In the genomic region with DNA sequence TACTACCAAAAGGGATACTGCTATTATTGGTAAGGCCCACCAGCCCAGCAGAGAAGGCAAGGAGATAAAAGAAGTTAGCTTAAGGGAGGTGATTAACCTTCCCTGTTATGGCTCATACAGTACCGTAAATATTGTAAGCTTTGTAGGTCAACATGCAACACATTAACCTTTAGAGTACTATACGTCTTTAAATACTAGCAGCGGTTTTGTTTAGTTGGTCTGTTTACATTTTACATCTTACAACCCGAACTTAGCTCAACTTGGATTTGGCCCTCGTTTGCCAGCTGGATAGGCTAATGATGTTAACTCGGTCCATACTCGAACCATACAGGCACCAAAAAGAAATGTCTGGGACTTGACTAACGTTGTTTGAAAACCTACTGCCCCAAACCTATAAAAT, we compare ENCODE assay signal across 8 mouse cellular contexts. TPM values are rescaled to one million over a fixed set of nuclear protein-coding genes. Genes with fewer than 3 reads are reported as not detected.
A peak's percentile ranks its signal among the peaks of the same experiment; 100 is the strongest.
DNase-seq lines count a peak whose midpoint lies in the region; ATAC-seq lines count a peak whose summit lies in the region.

No protein-coding gene starts in this region.

- H3K4me2 ChIP-seq in lung, embryonic 15.5 days, result peak overlapping the region; percentile 79
- H3K4me2 ChIP-seq in embryonic facial prominence, embryonic 15.5 days (replicated peaks), result peak overlapping the region; percentile 78
- peak overlapping the region; percentile 81 for H3K4me2 ChIP-seq in intestine, embryonic 16.5 days (ENCODE audit: low read depth, low read length)
- peak overlapping the region; percentile 94 for H3K4me2 ChIP-seq in neural tube, embryonic 13.5 days

- no peak for ATAC-seq in lung, embryonic 15.5 days (ENCODE audit: borderline replicate concordance, extremely low read depth, low FRiP score, low TSS enrichment)
- ATAC-seq in embryonic facial prominence, embryonic 15.5 days (ENCODE audit: insufficient number of reproducible peaks, low FRiP score, low TSS enrichment, low read depth), result no peak
- ATAC-seq in intestine, embryonic 16.5 days, result no peak
- ATAC-seq in neural tube, embryonic 13.5 days (ENCODE audit: low read depth), result no peak

- peak overlapping the region; percentile 70 for H3K9ac ChIP-seq in lung, embryonic 15.5 days
- peak overlapping the region; percentile 83 for H3K9ac ChIP-seq in embryonic facial prominence, embryonic 15.5 days
- peak overlapping the region; percentile 81 for H3K9ac ChIP-seq in intestine, embryonic 16.5 days (ENCODE audit: low read depth, low read length)
- H3K9ac ChIP-seq in neural tube, embryonic 13.5 days, result peak overlapping the region; percentile 79

- 4% methylated on average over 8 of the region's 8 CpGs for WGBS in lung, embryonic 15.5 days
- 7% methylated on average over 8 of the region's 8 CpGs for WGBS in embryonic facial prominence, embryonic 15.5 days
- 4% methylated on average over 8 of the region's 8 CpGs for WGBS in intestine, embryonic 16.5 days
- WGBS in neural tube, embryonic 13.5 days, result 15% methylated on average over 8 of the region's 8 CpGs

- no peaks in the 10 kb centered on the region for H3K36me3 ChIP-seq in lung, embryonic 15.5 days
- H3K36me3 ChIP-seq in embryonic facial prominence, embryonic 15.5 days, result no peaks in the 10 kb centered on the region
- H3K36me3 ChIP-seq in intestine, embryonic 16.5 days (ENCODE audit: control insufficient read depth, insufficient read depth, low read length), result no peaks in the 10 kb centered on the region
- H3K36me3 ChIP-seq in neural tube, embryonic 13.5 days, result no peaks in the 10 kb centered on the region

- no peaks in the 10 kb centered on the region for H3K9me3 ChIP-seq in lung, embryonic 15.5 days
- H3K9me3 ChIP-seq in embryonic facial prominence, embryonic 15.5 days (replicated peaks), result no peaks in the 10 kb centered on the region
- no peaks in the 10 kb centered on the region for H3K9me3 ChIP-seq in intestine, embryonic 16.5 days (ENCODE audit: control insufficient read depth, low read length)
- H3K9me3 ChIP-seq in neural tube, embryonic 13.5 days, result no peaks in the 10 kb centered on the region

- H3K27me3 ChIP-seq in lung, embryonic 15.5 days, result no peaks in the 10 kb centered on the region
- no peaks in the 10 kb centered on the region for H3K27me3 ChIP-seq in embryonic facial prominence, embryonic 15.5 days
- H3K27me3 ChIP-seq in intestine, embryonic 16.5 days (replicated peaks; ENCODE audit: control insufficient read depth, insufficient read depth, low read length), result no peaks in the 10 kb centered on the region
- no peaks in the 10 kb centered on the region for H3K27me3 ChIP-seq in neural tube, embryonic 13.5 days

- no peak for DNase-seq in lung, postnatal 14 days
- DNase-seq in Muller cell, postnatal 12 days (ENCODE audit: inconsistent ontology term), result no peak
- DNase-seq in testis, postnatal 10 days (ENCODE audit: low spot score), result no peak
- DNase-seq in MN1 (ENCODE audit: low spot score), result no peak

- peaks cover 11% of the 10 kb centered on the region for H3K4me1 ChIP-seq in lung, embryonic 15.5 days
- H3K4me1 ChIP-seq in embryonic facial prominence, embryonic 15.5 days, result peaks cover 15% of the 10 kb centered on the region
- H3K4me1 ChIP-seq in intestine, embryonic 16.5 days (ENCODE audit: control insufficient read depth, insufficient read depth, low read length), result peaks cover 12% of the 10 kb centered on the region
- peaks cover 23% of the 10 kb centered on the region for H3K4me1 ChIP-seq in neural tube, embryonic 13.5 days (replicated peaks)

- H3K4me3 ChIP-seq in lung, embryonic 15.5 days, result peak overlapping the region; percentile 81
- H3K4me3 ChIP-seq in embryonic facial prominence, embryonic 15.5 days (replicated peaks), result peak overlapping the region; percentile 85
- peak overlapping the region; percentile 84 for H3K4me3 ChIP-seq in intestine, embryonic 16.5 days (ENCODE audit: low read length)
- H3K4me3 ChIP-seq in neural tube, embryonic 13.5 days, result peak overlapping the region; percentile 67

- peak overlapping the region; percentile 60; the same call in 1 of the 2 replicates for H3K27ac ChIP-seq in lung, embryonic 15.5 days
- peak overlapping the region; percentile 78 for H3K27ac ChIP-seq in embryonic facial prominence, embryonic 15.5 days (replicated peaks)
- peak overlapping the region; percentile 88 for H3K27ac ChIP-seq in intestine, embryonic 16.5 days (ENCODE audit: low read length)
- H3K27ac ChIP-seq in neural tube, embryonic 13.5 days (replicated peaks), result peak overlapping the region; percentile 57; the same call in 1 of the 2 replicates

RNA-seq across cellular contexts. Expression of gene Aplf, which starts 0.6 kb away (rescaled TPM):
- polyA plus RNA-seq in lung, embryonic 15.5 days (2015; fragmentation: Nextera tagmentation; extraction: Ambion mirVana), result 13.8 and 14.6 TPM in 2 replicates
- polyA plus RNA-seq in embryonic facial prominence, embryonic 15.5 days (2015; fragmentation: Nextera tagmentation; extraction: Ambion mirVana), result 14.7 and 15.8 TPM in 2 replicates
- polyA plus RNA-seq in intestine, embryonic 16.5 days (2015; fragmentation: Nextera tagmentation; extraction: Ambion mirVana), result 13.0 and 14.2 TPM in 2 replicates
- 8.9 and 12.3 TPM in 2 replicates for polyA plus RNA-seq in neural tube, embryonic 13.5 days (2015; fragmentation: Nextera tagmentation; extraction: Ambion mirVana)

RNA-seq across cellular contexts. Expression of gene Efcc1, which starts 59.3 kb away (rescaled TPM):
- 5.4 and 6.0 TPM in 2 replicates for polyA plus RNA-seq in lung, embryonic 15.5 days (2015; fragmentation: Nextera tagmentation; extraction: Ambion mirVana)
- polyA plus RNA-seq in embryonic facial prominence, embryonic 15.5 days (2015; fragmentation: Nextera tagmentation; extraction: Ambion mirVana), result 2.2 TPM in 2 replicates
- 0.69 and 0.73 TPM in 2 replicates for polyA plus RNA-seq in intestine, embryonic 16.5 days (2015; fragmentation: Nextera tagmentation; extraction: Ambion mirVana)
- polyA plus RNA-seq in neural tube, embryonic 13.5 days (2015; fragmentation: Nextera tagmentation; extraction: Ambion mirVana), result 4.3 TPM in 2 replicates
